Mouse (Mus musculus) cerebellum, adult 9-11 months (tissue): ENCODE data around the gene Fam155a.

Experiments used
- DNase-seq: peaks from one replicate; pipeline ENCODE4 v3.0.0; 2022

Fam155a gene

GRCm38 (mm10) chr8:9471290-9471689 is 299.7 kb downstream of the Fam155a start:
- no peak for DNase-seq

DNA sequence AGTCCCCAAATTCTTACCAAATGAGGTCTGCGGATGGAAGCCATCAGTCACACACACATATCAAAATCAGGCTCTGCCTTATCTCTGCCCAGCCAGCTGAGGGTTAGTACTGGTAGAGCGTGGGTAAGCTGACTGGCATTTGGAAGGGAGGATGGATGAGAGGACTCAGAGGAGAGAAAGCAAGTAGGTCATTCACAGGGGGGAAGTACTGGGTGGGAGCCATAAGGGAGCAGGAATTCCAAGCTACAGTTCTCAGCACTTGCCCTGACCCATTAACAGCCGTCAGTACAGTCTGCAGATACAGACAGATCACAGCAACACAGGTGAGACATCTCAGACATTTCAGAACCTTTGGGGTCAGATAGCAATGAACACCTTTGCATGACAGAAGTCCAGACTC is 300.8 kb downstream of the Fam155a start:
- DNase-seq: no peak

DNA sequence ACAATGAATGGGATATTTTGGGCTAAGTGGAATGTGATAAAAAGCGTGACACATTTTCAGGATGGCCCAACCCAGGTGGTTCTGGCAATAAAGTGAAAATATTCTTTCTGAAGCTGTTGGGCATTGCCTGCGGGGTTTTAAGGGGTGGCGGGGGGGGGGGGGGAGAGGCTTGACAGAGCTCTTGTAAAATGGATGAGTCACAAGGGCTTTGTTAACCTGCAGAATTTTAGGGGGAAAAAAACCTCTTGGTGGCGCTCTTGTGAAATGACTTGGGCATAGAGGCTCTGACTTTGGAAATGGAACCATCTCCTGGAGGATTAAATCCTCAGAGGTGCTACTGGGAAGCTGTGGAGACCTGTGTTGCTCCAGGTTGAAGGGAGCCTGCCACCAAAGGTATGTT is 309.9 kb downstream of the Fam155a start:
- peak; percentile 53 for DNase-seq

GRCm38 (mm10) chr8:9460707-9461106 is 310.3 kb downstream of the Fam155a start:
- peak; percentile 73 for DNase-seq

GRCm38 (mm10) chr8:9458614-9459013 is 312.3 kb downstream of the Fam155a start:
- DNase-seq: no peak

GRCm38 (mm10) chr8:9455138-9455537 is 315.8 kb downstream of the Fam155a start:
- DNase-seq: no peak

- no peak for DNase-seq
These were observed 317.2 kb downstream of the Fam155a start for GRCm38 (mm10) chr8:9453742-9454141.

DNA sequence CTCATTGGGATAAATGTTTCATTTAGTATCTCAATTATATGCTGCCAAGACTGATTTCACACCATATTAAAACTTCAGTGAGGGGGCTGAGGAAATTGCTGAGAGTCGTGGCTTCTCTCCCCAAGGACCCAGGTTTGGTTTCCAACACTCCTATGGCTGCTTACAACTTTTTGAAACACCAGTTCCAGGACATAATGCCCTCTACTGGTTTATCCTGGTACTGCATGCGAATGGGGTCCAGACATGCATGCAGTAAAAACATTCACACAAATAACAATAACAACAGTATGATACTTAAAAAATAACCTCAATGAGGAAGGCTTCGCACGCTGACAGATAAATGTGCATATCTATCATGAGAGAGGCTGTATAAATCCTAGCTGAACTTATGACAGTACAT is 319.4 kb downstream of the Fam155a start:
- DNase-seq: no peak

- DNase-seq: no peak
These were observed 322.3 kb downstream of the Fam155a start for GRCm38 (mm10) chr8:9448613-9449012.

DNA sequence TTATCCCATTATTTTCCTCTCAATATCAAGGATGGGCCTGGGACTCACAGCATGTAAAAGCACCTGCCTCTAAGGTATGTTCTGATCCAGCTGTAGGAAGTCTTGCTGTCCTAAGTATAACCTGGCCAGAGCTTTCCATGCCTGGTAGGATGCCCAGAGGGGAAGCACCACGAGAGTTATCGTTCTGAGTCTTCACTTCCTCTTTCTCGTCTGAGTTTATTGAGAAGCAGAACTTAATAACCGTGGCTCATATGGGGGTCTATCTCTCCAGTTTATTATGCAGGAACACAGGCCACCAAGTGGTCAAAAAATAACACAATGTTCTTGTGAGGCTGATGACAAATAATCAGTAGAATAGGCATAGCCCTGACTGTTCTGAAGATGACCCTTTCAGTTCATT is 333.1 kb downstream of the Fam155a start:
- no peak for DNase-seq

DNA sequence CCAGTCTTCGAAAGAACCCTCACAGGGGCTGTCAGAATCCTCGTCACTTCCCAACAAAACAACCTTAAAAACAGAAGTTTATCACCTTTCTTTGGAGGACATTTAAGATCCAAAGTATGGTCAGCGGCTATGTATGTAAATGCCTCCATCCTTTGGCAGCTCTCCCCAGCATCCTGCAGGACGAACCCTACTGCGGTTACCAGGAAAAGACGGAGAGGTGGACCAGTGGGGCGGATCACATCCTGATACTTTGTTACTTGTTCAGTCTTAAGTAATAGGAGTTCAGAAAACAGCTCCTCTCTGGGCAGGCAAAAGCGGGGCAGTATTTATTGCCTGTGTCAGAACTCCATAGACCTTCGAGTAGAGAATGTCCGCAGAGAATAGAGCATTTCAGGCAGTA is 335.5 kb downstream of the Fam155a start:
- peak; percentile 56 for DNase-seq

DNA sequence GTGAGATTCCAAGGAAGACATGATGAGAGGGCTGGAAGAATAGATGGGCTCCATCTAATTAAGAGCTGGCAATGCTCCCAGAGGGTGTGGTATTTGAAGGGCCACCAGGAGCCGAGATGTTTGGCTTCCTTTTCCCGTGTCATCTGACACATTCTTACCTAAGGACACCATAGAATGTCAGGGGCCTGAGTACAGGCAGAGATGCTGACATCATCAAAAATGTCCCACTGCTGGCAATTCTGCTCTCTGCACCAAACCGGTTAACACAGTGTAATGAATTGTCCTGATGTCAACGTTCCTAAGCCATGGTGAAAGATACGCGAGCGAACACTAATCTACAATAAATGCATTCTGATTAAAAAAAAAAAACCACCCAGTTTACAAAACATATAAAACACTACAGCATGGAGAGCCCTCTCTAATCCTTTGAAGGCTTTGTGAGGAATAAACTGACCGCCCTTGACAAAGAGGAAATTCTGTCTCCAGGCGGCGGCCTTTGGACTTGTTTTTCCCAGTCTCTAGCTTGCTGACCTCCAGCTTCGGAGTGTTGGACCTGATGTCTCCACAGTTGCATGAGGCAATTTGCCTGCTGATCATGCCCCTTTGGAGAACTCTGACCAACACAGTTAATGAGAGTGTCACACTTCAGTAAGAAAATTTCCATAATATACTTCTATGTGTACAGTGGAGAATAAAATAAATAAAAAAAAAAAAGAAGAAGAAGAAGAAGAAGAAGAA is 338.2 kb downstream of the Fam155a start:
- DNase-seq: no peak

DNA sequence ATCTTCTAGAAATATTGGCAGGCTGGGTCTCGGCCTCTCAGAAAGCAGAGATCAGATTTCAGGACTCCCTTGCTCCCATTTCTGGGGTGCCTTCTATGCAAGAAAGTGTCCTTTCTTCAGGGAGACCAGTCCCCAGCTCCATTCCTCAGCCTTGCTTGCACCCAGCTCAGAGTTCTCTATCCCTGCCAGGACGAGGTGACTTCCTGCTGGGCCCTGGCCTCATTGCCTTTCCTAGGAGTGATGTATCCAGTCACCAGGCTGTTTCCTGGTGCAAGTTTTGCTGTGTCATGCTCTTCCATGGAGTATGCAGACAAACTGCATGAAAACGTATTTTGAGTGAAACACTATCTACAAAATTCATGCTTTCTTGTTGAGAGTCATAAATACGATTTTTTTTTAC is 342.1 kb downstream of the Fam155a start:
- peak; percentile 71 for DNase-seq

GRCm38 (mm10) chr8:9424069-9424468 is 346.9 kb downstream of the Fam155a start:
- DNase-seq: no peak

- DNase-seq: no peak
These were observed 347.4 kb downstream of the Fam155a start for GRCm38 (mm10) chr8:9423590-9423989.

DNA sequence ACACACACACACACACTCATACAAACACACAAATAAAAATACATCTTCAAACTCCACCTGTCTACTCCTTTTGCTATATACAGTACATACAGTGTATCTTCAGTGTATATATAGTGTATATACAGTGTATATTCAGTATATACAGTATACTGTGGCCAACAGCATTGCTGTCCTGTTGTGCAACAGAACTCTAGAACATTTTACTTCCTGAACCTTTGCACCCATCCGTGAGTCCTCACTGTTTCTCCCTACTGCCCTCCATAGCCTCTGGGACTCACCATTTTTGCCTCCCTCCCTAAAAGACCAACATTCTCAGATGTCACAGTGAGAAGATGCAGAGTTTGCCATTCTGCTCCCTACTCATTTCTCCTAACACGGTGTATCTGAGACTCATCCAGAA is 347.8 kb downstream of the Fam155a start:
- DNase-seq: no peak

DNA sequence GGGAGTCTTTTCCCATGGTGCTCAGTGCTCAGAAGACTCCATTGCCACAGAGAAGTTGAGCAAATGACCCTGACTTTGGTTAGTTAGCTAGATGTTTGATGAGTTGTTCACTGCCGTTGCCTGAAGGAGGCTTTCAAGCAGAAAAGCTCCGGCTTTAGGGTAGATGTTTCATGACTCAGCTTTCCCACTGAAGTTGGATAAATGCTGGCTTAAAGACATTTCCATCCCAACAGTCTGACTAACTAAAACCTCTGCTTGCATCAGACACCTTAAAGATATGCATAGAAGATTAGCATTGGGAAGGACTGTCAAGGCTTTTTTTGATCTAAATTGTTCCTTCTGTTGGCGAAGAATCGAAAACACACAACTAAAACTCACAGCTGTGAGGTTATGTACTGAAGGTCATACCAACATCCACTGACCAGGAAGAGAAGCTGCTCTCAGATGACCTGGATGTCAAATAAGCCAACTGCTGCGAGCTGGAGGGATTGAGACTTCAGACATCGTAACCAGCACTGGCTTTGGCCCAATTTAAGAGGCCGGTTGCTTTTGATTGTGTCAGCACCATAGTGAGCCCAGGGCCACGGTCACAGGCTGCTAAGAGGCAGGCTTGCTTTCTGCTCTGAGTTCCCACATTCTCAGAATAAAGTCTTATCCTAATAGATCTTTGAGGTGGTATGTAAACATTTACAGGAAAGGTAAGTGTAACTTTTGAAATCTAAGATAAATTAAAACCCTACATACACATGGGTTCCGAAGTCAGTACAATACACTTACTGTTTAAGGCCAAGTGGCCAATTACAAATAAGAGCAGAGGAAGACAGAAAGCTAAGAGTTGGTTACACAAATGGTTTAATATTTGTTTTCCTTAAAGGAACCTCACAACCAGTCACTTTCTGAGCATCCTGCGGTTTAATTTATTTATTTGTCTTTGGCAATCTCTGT is 351.8 kb downstream of the Fam155a start:
- DNase-seq: peak; percentile 39

GRCm38 (mm10) chr8:9416189-9416588 is 354.8 kb downstream of the Fam155a start:
- no peak for DNase-seq

DNA sequence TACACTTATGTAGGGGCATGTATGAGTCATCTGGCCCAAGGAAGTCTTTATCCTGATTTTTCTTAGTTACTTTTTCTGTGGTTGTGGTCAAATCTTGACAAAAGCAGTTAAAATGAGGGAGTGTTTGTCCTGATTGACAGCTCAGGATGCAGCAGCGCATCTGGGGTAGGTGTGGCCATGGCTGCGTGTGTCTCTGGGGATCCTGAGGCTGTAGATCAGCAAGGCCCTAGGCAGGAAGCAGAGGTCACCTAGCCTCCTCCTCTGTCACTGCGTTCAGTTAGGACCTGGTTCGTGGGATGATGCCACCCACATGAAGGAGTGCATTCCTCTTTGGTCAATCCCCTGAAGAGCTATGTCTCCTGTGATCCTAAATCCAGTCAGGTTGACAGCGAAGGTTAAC is 362.5 kb downstream of the Fam155a start:
- DNase-seq: no peak

DNA sequence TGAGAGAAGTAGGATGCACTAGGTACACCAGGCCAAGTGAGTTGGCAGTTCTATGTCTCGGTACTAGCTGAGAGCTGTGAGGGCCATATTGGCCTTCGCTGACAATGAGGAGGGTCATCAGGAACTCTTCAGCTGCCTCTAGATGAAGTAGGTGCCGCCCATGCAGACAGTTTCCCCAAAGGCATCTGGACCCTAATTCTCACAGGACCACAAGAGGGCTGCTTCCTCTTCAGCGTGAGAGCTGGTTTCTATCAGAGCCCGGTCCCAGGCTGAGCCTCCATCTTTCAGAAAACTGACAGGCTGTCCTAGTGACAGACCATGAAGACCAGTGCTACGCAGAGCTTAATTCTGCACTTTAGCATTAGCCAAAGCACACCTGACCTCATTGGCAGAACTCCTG is 364.8 kb downstream of the Fam155a start:
- DNase-seq: no peak

DNA sequence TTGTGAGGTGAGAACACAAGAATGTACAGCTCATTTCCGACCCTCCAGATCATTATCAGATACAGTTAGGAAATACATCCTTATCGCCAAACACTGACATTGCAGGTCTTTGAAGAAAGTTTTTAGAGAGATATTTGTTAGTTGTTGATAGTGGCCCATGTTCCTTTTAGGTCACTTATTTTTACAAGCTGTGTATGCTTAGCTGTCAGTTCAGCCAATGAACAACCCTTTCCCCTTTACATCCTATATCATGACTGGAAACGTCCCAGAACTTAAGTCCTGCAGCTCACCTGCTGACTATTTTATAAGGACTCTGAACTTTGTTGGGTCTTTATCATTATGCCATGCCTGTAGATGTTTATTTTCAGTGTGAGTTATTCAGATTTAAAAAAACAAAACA is 366.3 kb downstream of the Fam155a start:
- DNase-seq: no peak

DNA sequence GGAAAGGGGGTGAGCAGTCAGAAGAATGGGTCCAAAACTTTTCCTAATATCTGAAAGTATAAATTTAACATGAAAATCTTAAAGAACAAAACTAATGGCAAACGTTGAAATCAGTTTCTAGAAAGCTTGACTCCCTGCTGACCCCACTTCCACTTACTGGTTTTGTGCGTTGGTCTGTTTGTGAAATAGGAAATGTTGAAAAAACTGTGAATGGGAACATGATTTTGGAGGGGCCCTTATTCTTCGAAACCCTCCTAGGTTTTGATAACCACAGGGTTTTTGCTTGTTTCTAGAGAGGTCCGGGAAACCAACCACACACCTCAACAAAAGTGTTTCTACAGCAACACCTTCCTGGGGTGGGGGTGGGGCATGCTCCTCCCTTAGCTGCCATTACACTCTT is 368.6 kb downstream of the Fam155a start:
- DNase-seq: no peak

DNA sequence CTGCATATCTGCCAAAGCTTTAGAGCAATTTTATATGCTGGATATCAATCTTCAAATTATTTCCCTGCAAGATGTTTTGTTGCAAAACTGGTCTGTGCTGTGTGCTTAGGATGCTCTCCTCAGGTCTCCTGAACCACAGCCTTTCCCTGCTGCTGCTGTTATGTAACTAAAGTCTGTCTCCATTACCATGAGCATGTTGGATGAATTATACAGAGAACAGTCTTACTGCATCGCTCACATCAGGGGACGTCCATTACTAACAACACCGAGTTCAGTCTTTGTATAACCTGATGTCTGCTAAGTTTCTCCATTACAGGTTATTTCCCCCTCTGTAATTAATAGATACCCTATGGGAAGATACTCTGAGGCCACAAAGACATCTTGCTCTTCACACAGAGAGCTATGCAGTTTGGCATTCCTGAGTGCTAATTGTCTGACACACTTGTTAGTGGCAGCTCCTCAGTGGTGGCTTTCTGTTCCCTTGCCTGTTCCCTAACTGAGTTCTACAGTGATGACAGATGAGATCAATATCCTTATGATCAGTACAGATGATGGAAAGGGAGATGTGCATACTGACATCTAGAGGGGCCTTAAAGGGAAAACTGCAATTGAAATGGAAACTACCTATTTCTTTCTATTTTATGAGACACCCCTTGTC is 372.2 kb downstream of the Fam155a start:
- no peak for DNase-seq

- no peak for DNase-seq
These were observed 372.9 kb downstream of the Fam155a start for GRCm38 (mm10) chr8:9398040-9398439.
